Mouse (Mus musculus) CH12.LX (cell line): ENCODE measurements around the gene Pqlc2. TPM values are rescaled to one million over a fixed set of nuclear protein-coding genes. Genes with fewer than 3 reads are reported as not detected.

Experiments used
- DNase-seq: peaks from one replicate; pipeline ENCODE4 v3.0.0-alpha.2; 2013; ENCODE audit errors: extremely low read depth
- H3K27ac ChIP-seq: 2 replicates; pipeline ENCODE4 v1.5.1; 2012; ENCODE audit warnings: low read depth, mild to moderate bottlenecking, control low read depth, moderate library complexity; ENCODE audit not compliant: insufficient read depth
- H3K27me3 ChIP-seq: replicated peaks from 2 replicates; pipeline ENCODE3; 2012; ENCODE audit warnings: inconsistent platforms
- H3K36me3 ChIP-seq, 2 experiments: replicated peaks in 1 of 2; 2 replicates each; pipeline versions ENCODE3 to v1.6.1; 2012; ENCODE audit warnings: inconsistent platforms in 1 of 2, low read length in 1 of 2, mild to moderate bottlenecking in 1 of 2, mixed read lengths in 1 of 2, moderate library complexity in 1 of 2; ENCODE audit not compliant: control insufficient read depth in 1 of 2, insufficient read depth in 1 of 2
- H3K4me1 ChIP-seq, 2 experiments: 2 replicates each; pipeline ENCODE4 v1.6.1; 2012; ENCODE audit warnings: inconsistent platforms in 1 of 2, moderate library complexity in 1 of 2; ENCODE audit not compliant: insufficient read depth in 2 of 2, control insufficient read depth in 1 of 2
- H3K4me2 ChIP-seq: 2 replicates; pipeline ENCODE4 v1.6.1; 2012; ENCODE audit warnings: low read depth, mild to moderate bottlenecking, control low read depth; ENCODE audit not compliant: poor library complexity, insufficient read depth, severe bottlenecking
- H3K4me3 ChIP-seq, 3 experiments: fragments of 150-350 bp in 1 of 3; sonication (generic) in 1 of 3; replicated peaks in 1 of 3; 2 replicates each; pipeline versions ENCODE3 to v1.5.1; 2011 to 2012; ENCODE audit warnings: low read depth in 2 of 3, low read length in 2 of 3, mild to moderate bottlenecking in 2 of 3, moderate library complexity in 2 of 3, control low read depth in 1 of 3, improper control_type of control experiment in 1 of 3, inconsistent platforms in 1 of 3, mixed read lengths in 1 of 3; ENCODE audit not compliant: poor library complexity in 1 of 3
- H3K79me2 ChIP-seq: replicated peaks from 2 replicates; pipeline ENCODE4 v1.6.1; 2012; ENCODE audit warnings: mild to moderate bottlenecking, moderate library complexity; ENCODE audit not compliant: control insufficient read depth, poor library complexity, insufficient read depth, severe bottlenecking; ENCODE audit errors: extremely low read depth
- H3K9ac ChIP-seq: 2 replicates; pipeline ENCODE4 v1.6.1; 2012; ENCODE audit warnings: low read depth, mild to moderate bottlenecking, control low read depth, moderate library complexity; ENCODE audit not compliant: insufficient read depth
- H3K9me3 ChIP-seq: replicated peaks from 2 replicates; pipeline ENCODE3; 2012; ENCODE audit warnings: low read length, inconsistent platforms, mixed read lengths
- BHLHE40 ChIP-seq: IDR thresholded peaks from 2 replicates; pipeline ENCODE4 v1.6.1; 2011; ENCODE audit warnings: mild to moderate bottlenecking, low read depth, low read length, improper control_type of control experiment
- CTCF ChIP-seq, 2 experiments: IDR thresholded peaks in 1 of 2; conservative IDR thresholded peaks in 1 of 2; 2 replicates each; pipeline ENCODE4 v1.5.1; 2011 to 2012; ENCODE audit warnings: low read depth in 2 of 2, low read length in 2 of 2, improper control_type of control experiment in 1 of 2, inconsistent platforms in 1 of 2, mild to moderate bottlenecking in 1 of 2, moderate library complexity in 1 of 2
- ELF1 ChIP-seq: IDR thresholded peaks from 2 replicates; pipeline ENCODE4 v1.6.1; 2014; ENCODE audit warnings: low read depth, mild to moderate bottlenecking, inconsistent platforms, low read length, improper control_type of control experiment
- EP300 ChIP-seq: IDR thresholded peaks from 2 replicates; pipeline ENCODE4 v1.6.1; 2011; ENCODE audit warnings: low read length, improper control_type of control experiment
- ETS1 ChIP-seq: conservative IDR thresholded peaks from 2 replicates; pipeline ENCODE4 v1.6.1; 2012; ENCODE audit warnings: low read depth, mild to moderate bottlenecking, inconsistent platforms, low read length, improper control_type of control experiment, moderate library complexity
- GABPA ChIP-seq: IDR thresholded peaks from 2 replicates; pipeline ENCODE4 v1.6.1; 2012; ENCODE audit warnings: low read depth, low read length, improper control_type of control experiment, inconsistent platforms; ENCODE audit not compliant: insufficient replicate concordance
- KAT2A ChIP-seq: IDR thresholded peaks from 2 replicates; pipeline ENCODE4 v1.6.1; 2012; ENCODE audit warnings: low read length, improper control_type of control experiment, inconsistent platforms; ENCODE audit not compliant: insufficient replicate concordance
- MAX ChIP-seq: IDR thresholded peaks from 2 replicates; pipeline ENCODE4 v1.6.1; 2011; ENCODE audit warnings: low read length, improper control_type of control experiment
- MAZ ChIP-seq: IDR thresholded peaks from 2 replicates; pipeline ENCODE4 v1.6.1; 2012; ENCODE audit warnings: low read depth, mild to moderate bottlenecking, inconsistent platforms, low read length, improper control_type of control experiment, moderate library complexity
- RAD21 ChIP-seq: IDR thresholded peaks from 2 replicates; pipeline ENCODE4 v1.6.1; 2011; ENCODE audit warnings: low read depth, mild to moderate bottlenecking, low read length, improper control_type of control experiment, moderate library complexity
- SIN3A ChIP-seq: IDR thresholded peaks from 2 replicates; pipeline ENCODE4 v1.6.1; 2012; ENCODE audit warnings: low read length, improper control_type of control experiment, inconsistent platforms
- SMC3 ChIP-seq: IDR thresholded peaks from 2 replicates; pipeline ENCODE4 v1.6.1; 2011; ENCODE audit warnings: low read depth, low read length, improper control_type of control experiment
- USF2 ChIP-seq: conservative IDR thresholded peaks from 2 replicates; pipeline ENCODE4 v1.6.1; 2011; ENCODE audit warnings: low read depth, low read length, improper control_type of control experiment
- dilution Hi-C: fragments of 300-500 bp; cut with MboI; formaldehyde crosslinking; loops from 2 replicates; pipeline ENCODE4 v1.14.3; 2020; ENCODE audit warnings: low sequenced_read_pairs; ENCODE audit not compliant: extremely low pct_unique_long_range_greater_than_20kb, extremely low pct_ligation_motif_present
- in situ Hi-C: fragments of 300-500 bp; cut with MboI; formaldehyde crosslinking; loops from 3 replicates; pipeline ENCODE4 v1.14.3; 2019; ENCODE audit warnings: low sequenced_read_pairs, low pct_ligation_motif_present, low pct_unique_long_range_greater_than_20kb, mixed read lengths
- polyA plus RNA-seq: library from polyadenylated mRNA; unstranded; fragments of >175 nt; gene quantifications from 2 replicates; pipeline ENCODE4 v1.2.1, GENCODE M21; 2012; ENCODE audit warnings: low read depth; ENCODE audit not compliant: insufficient read length
- total RNA-seq, 2 experiments: library from RNA; depleted of rRNA; stranded (reverse); fragments of 300-350 nt in 1 of 2; fragments of >200 nt in 1 of 2; gene quantifications; 2 replicates each; pipeline ENCODE4 v1.2.3; 2012 to 2014

Gene Pqlc2
- total and polyA plus RNA-seq, 3 experiments = 6.2 to 8.1 (median 6.8) TPM

DNA sequence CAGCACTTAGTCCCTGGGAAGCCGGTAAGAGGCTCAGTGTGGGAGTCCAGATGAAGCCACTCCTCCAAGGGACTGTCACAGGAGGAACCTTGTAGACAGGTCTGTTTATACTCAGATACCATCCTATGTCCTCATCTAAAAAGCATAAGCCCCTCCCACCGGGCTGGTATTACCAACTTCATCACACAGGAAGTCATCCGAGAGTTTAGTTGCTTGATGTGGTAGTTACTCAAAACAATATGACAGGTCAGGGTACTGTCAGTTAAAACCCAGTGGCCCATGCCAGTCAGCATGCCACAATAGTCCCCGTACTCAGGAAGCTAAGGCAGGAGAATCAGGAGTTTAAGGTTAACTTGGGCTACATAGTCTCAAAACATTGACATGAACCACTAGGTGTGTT lies 9.2 kb upstream of the Pqlc2 start:
- in situ Hi-C loops = no loop called here

DNA sequence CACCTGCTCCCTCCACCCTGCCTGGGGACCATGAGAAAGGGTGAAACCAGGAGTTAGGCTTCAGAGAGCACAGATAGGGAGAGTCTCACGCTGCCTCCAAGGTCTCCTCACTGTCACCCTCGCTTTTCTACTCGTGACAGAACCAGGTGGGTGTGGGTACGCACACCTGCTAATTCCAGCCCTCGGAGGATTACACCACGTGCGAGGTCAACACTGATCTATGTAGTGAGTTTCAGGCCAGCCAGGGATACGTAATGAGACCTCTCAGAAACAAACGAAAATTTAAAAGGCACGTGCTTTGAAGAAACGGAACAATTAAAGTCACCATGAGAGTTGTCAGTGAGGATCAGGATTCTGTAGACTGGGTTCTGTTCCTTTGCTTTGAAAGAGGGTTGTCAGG lies 7.9 kb upstream of the Pqlc2 start:
- H3K27me3 ChIP-seq = no peaks in the 10 kb centered on the region
- dilution Hi-C loops (no loop called here), in situ Hi-C loops (no loop called here)
- no peaks in the 10 kb centered on the region for H3K79me2 ChIP-seq
- no peak overlapping the region for H3K4me2 ChIP-seq
- H3K27ac ChIP-seq = no peak overlapping the region
- no peak overlapping the region for H3K4me3 ChIP-seq
- peaks cover 16 to 49% of the 10 kb centered on the region in 2 experiments for H3K4me1 ChIP-seq
- TF ChIP-seq MAX (0 out of 2 replicates have a peak, but pooled peaks have one; percentile 63), EP300 (no peak), BHLHE40 (peak; percentile 65)
- TF ChIP-seq, all 38 proteins: peak for 2
- no peak for DNase-seq
- no peaks in the 10 kb centered on the region for H3K9me3 ChIP-seq
- H3K9ac ChIP-seq = no peak overlapping the region
- H3K36me3 ChIP-seq = peaks cover 2 to 47% of the 10 kb centered on the region in 2 experiments

More for the DNA sequence above, 9.2 kb upstream of the Pqlc2 start:
- Histone ChIP-seq H3K9me3 (no peaks in the 10 kb centered on the region), H3K4me3 (no peak overlapping the region), H3K79me2 (no peaks in the 10 kb centered on the region), H3K27ac (no peak overlapping the region), H3K4me2 (no peak overlapping the region), H3K36me3 (peaks cover 2 to 39% of the 10 kb centered on the region in 2 experiments), H3K27me3 (no peaks in the 10 kb centered on the region)
- TF ChIP-seq GABPA (no peak), MAZ (no peak), ETS1 (no peak)
- TF ChIP-seq, all 38 proteins: peak for 0
- H3K9ac ChIP-seq = no peak overlapping the region
- DNase-seq = no peak
- dilution Hi-C loops = no loop called here
- peaks cover 7 to 37% of the 10 kb centered on the region in 2 experiments for H3K4me1 ChIP-seq

DNA sequence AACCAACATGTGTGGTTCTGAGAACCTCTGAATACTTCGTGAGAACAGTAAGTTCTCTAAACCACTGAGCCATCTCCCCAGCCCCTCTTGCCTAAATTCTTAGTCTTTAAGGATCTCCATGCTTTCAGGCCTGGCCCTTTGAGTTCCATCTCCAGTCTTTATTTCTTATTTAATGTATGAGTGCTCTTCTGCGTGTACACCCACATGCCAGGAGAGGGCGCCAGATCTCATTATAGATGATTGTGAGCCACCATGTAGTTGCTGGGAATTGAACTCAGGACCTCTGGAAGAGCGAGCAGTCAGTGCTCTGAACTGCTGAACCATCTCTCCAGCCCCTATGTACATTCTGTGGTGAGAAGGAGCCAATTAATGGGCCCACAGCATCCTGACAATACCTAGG lies 2.1 kb upstream of the Pqlc2 start:
- TF ChIP-seq SIN3A (0 out of 2 replicates have a peak, but pooled peaks have one; percentile 35), CTCF (conservative IDR thresholded peaks at IDR 0.05 in 1 of 2, IDR thresholded peaks at IDR 0.05 in 1 of 2; ENCODE audit: low read depth in 2 of 2, low read length in 2 of 2) (peak; percentile 35 to 60; a peak in 2 of 4 replicates), RAD21 (peak; percentile 22), SMC3 (peak; percentile 35), ELF1 (no peak), KAT2A (no peak), USF2 (no peak)
- no peak overlapping the region for H3K9ac ChIP-seq
- no peaks in the 10 kb centered on the region for H3K9me3 ChIP-seq
- peak; percentile 55 for DNase-seq
- H3K4me3 ChIP-seq = no peak overlapping the region
- H3K79me2 ChIP-seq = no peaks in the 10 kb centered on the region
- H3K4me1 ChIP-seq = peaks cover 30 to 73% of the 10 kb centered on the region in 2 experiments
- peaks cover 8% of the 10 kb centered on the region for H3K27me3 ChIP-seq
- no peak overlapping the region for H3K27ac ChIP-seq
- H3K36me3 ChIP-seq = peaks cover 0 to 27% of the 10 kb centered on the region in 2 experiments
- no peak overlapping the region for H3K4me2 ChIP-seq
- dilution Hi-C loops = no loop called here
- in situ Hi-C loops = no loop called here
